Mouse (Mus musculus) MEL (cell line): ENCODE data around the gene Cd209a. TPM values are rescaled to one million over a fixed set of nuclear protein-coding genes. Genes with fewer than 3 reads are reported as not detected.
"Not testable (repeated sequence)": the region's sequence is repeated elsewhere in the genome, so short reads cannot be mapped to it uniquely, and the experiment has no call there.

ENCODE experiments used
- DNase-seq: peaks from one replicate; pipeline ENCODE4 v3.0.0; 2011; ENCODE audit warnings: low read depth, low spot score
- H3K27ac ChIP-seq: 2 replicates; pipeline ENCODE4 v1.5.1; 2012; ENCODE audit warnings: low read depth, mild to moderate bottlenecking, control low read depth, low read length, moderate library complexity; ENCODE audit not compliant: control insufficient read depth
- H3K27me3 ChIP-seq, 2 experiments: fragments of 150-350 bp in 1 of 2; sonication (generic) in 1 of 2; 2 replicates each; pipeline ENCODE4 v1.6.1; 2012; ENCODE audit warnings: low read length in 2 of 2, mild to moderate bottlenecking in 2 of 2, improper control_type of control experiment in 1 of 2, moderate library complexity in 1 of 2; ENCODE audit not compliant: insufficient read depth in 2 of 2, control insufficient read depth in 1 of 2
- H3K36me3 ChIP-seq, 2 experiments: 2 replicates each; pipeline ENCODE4 v1.6.1; 2012 to 2014; ENCODE audit warnings: low read length in 2 of 2, improper control_type of control experiment in 1 of 2, inconsistent platforms in 1 of 2, mild to moderate bottlenecking in 1 of 2; ENCODE audit not compliant: insufficient read depth in 2 of 2, control insufficient read depth in 1 of 2
- H3K4me1 ChIP-seq, 2 experiments: fragments of 150-350 bp in 1 of 2; sonication (generic) in 1 of 2; 2 replicates each; pipeline ENCODE4 v1.6.1; 2012; ENCODE audit warnings: low read length in 2 of 2, improper control_type of control experiment in 1 of 2, mild to moderate bottlenecking in 1 of 2; ENCODE audit not compliant: insufficient read depth in 2 of 2, control insufficient read depth in 1 of 2
- H3K4me3 ChIP-seq, 2 experiments: fragments of 150-350 bp in 1 of 2; sonication (generic) in 1 of 2; 2 replicates each; pipeline ENCODE4 v1.5.1; 2012; ENCODE audit warnings: low read depth in 2 of 2, low read length in 2 of 2, mild to moderate bottlenecking in 2 of 2, moderate library complexity in 2 of 2, control low read depth in 1 of 2, improper control_type of control experiment in 1 of 2; ENCODE audit not compliant: control insufficient read depth in 1 of 2, insufficient read depth in 1 of 2
- H3K79me2 ChIP-seq: 2 replicates; pipeline ENCODE4 v1.6.1; 2012; ENCODE audit warnings: mild to moderate bottlenecking, low read length, moderate library complexity; ENCODE audit not compliant: control insufficient read depth, poor library complexity, insufficient read depth
- H3K9ac ChIP-seq: 2 replicates; pipeline ENCODE4 v1.6.1; 2012; ENCODE audit warnings: low read depth, mild to moderate bottlenecking, control low read depth, low read length, moderate library complexity; ENCODE audit not compliant: control insufficient read depth, poor library complexity, severe bottlenecking
- H3K9me3 ChIP-seq: fragments of 150-350 bp; sonication (generic); replicated peaks from 2 replicates; pipeline ENCODE4 v1.6.1; 2012; ENCODE audit warnings: mild to moderate bottlenecking, low read length, improper control_type of control experiment, moderate library complexity; ENCODE audit not compliant: insufficient read depth
- CHD2 ChIP-seq: IDR thresholded peaks from 2 replicates; pipeline ENCODE4 v1.6.1; 2011; ENCODE audit warnings: low read length, improper control_type of control experiment
- CTCF ChIP-seq, 3 experiments: IDR thresholded peaks in 2 of 3; conservative IDR thresholded peaks in 1 of 3; 2 replicates each; pipeline ENCODE4 v1.5.1; 2011 to 2012; ENCODE audit warnings: low read length in 3 of 3, low read depth in 2 of 3, mild to moderate bottlenecking in 2 of 3, improper control_type of control experiment in 1 of 3, inconsistent platforms in 1 of 3, mixed read lengths in 1 of 3, moderate library complexity in 1 of 3; ENCODE audit not compliant: control insufficient read depth in 1 of 3, insufficient read depth in 1 of 3, poor library complexity in 1 of 3, severe bottlenecking in 1 of 3
- GABPA ChIP-seq: IDR thresholded peaks from 2 replicates; pipeline ENCODE4 v1.6.1; 2012; ENCODE audit warnings: low read depth, mild to moderate bottlenecking, inconsistent platforms, low read length, improper control_type of control experiment, moderate library complexity
- JUND ChIP-seq: IDR thresholded peaks from 2 replicates; pipeline ENCODE4 v1.6.1; 2011; ENCODE audit warnings: low read depth, mild to moderate bottlenecking, improper control_type of control experiment, low read length
- KAT2A ChIP-seq: conservative IDR thresholded peaks from 2 replicates; pipeline ENCODE4 v1.6.1; 2012; ENCODE audit warnings: low read depth, low read length, improper control_type of control experiment, inconsistent platforms
- MAX ChIP-seq: IDR thresholded peaks from 2 replicates; pipeline ENCODE4 v1.6.1; 2011; ENCODE audit warnings: low read length, improper control_type of control experiment
- NELFE ChIP-seq: IDR thresholded peaks from 2 replicates; pipeline ENCODE4 v1.6.1; 2011; ENCODE audit warnings: low read depth, low read length, improper control_type of control experiment
- NRF1 ChIP-seq: IDR thresholded peaks from 2 replicates; pipeline ENCODE4 v1.6.1; 2014; ENCODE audit warnings: low read depth, mild to moderate bottlenecking, inconsistent platforms, low read length, improper control_type of control experiment, moderate library complexity; ENCODE audit not compliant: poor library complexity, insufficient read depth, severe bottlenecking
- POLR2A ChIP-seq, 2 experiments: IDR thresholded peaks; 2 replicates each; pipeline ENCODE4 v1.6.1; 2011 to 2012; ENCODE audit warnings: low read length in 2 of 2, mild to moderate bottlenecking in 2 of 2, control low read depth in 1 of 2, improper control_type of control experiment in 1 of 2, low read depth in 1 of 2, moderate library complexity in 1 of 2; ENCODE audit not compliant: control insufficient read depth in 1 of 2, insufficient read depth in 1 of 2, poor library complexity in 1 of 2
- POLR2AphosphoS5 ChIP-seq: IDR thresholded peaks from 2 replicates; pipeline ENCODE4 v1.6.1; 2012; ENCODE audit warnings: low read depth, borderline replicate concordance, mild to moderate bottlenecking, inconsistent platforms, low read length, moderate library complexity, mixed read lengths
- RAD21 ChIP-seq: IDR thresholded peaks from 2 replicates; pipeline ENCODE4 v1.6.1; 2011; ENCODE audit warnings: mild to moderate bottlenecking, low read depth, low read length, improper control_type of control experiment
- SMC3 ChIP-seq: IDR thresholded peaks from 2 replicates; pipeline ENCODE4 v1.6.1; 2011; ENCODE audit warnings: low read depth, low read length, improper control_type of control experiment
- TAL1 ChIP-seq: IDR thresholded peaks from 2 replicates; pipeline ENCODE4 v1.6.1; 2012; ENCODE audit warnings: mild to moderate bottlenecking, inconsistent platforms, low read length, moderate library complexity, mixed read lengths
- USF2 ChIP-seq, 2 experiments: IDR thresholded peaks; 2 replicates each; pipeline ENCODE4 v1.6.1; 2011 to 2012; ENCODE audit warnings: improper control_type of control experiment in 2 of 2, low read length in 2 of 2, borderline replicate concordance in 1 of 2, inconsistent platforms in 1 of 2, low read depth in 1 of 2, mild to moderate bottlenecking in 1 of 2; ENCODE audit not compliant: insufficient read depth in 1 of 2
- ZKSCAN1 ChIP-seq: IDR thresholded peaks from 2 replicates; pipeline ENCODE4 v1.6.1; 2012; ENCODE audit warnings: low read depth, mild to moderate bottlenecking, inconsistent platforms, low read length, improper control_type of control experiment, moderate library complexity
- ZMIZ1 ChIP-seq: IDR thresholded peaks from 2 replicates; pipeline ENCODE4 v1.6.1; 2012; ENCODE audit warnings: low read depth, mild to moderate bottlenecking, inconsistent platforms, low read length, improper control_type of control experiment, moderate library complexity
- ZNF384 ChIP-seq: IDR thresholded peaks from 2 replicates; pipeline ENCODE4 v1.6.1; 2012; ENCODE audit warnings: low read depth, mild to moderate bottlenecking, inconsistent platforms, low read length, improper control_type of control experiment
- polyA plus RNA-seq, 2 experiments: library from polyadenylated mRNA; stranded (reverse) in 1 of 2; unstranded in 1 of 2; fragments of >175 nt in 1 of 2; fragments of >200 nt in 1 of 2; gene quantifications; 2 replicates each; pipeline versions ENCODE4 v1.2.1 to v1.2.4; 2012; ENCODE audit warnings: low replicate concordance in 2 of 2, low read depth in 1 of 2; ENCODE audit not compliant: insufficient read length in 2 of 2, insufficient read depth in 1 of 2, missing spikeins in 1 of 2
- total RNA-seq: library from RNA; depleted of rRNA; stranded (reverse); fragments of 300-350 nt; gene quantifications from 2 replicates; pipeline ENCODE4 v1.2.3, GENCODE M21; 2012; rRNA removed

Gene Cd209a
- not detected in 2 replicates for total RNA-seq
- not detected for polyA plus RNA-seq

GRCm38 (mm10) chr8:3748761-3749160 lies at the start of gene Cd209a:
Cd209a (minus strand) TSS chr8:3748984.
- no peak within 1 kb of the TSS for H3K4me3 ChIP-seq
- H3K27me3 ChIP-seq = no peaks in the 10 kb centered on the region
- H3K27ac ChIP-seq = no peak within 1 kb of the TSS
- no peaks in the 10 kb centered on the region for H3K79me2 ChIP-seq
- TF ChIP-seq TAL1 = no peak
- TF ChIP-seq JUND = no peak
- no peak for TF ChIP-seq POLR2AphosphoS5
- no peak for TF ChIP-seq CHD2
- TF ChIP-seq POLR2A (IDR thresholded peaks at IDR 0.05; ENCODE audit: control insufficient read depth in 1 of 2, insufficient read depth in 1 of 2, low read depth in 1 of 2, low read length in 2 of 2, poor library complexity in 1 of 2) = no peak
- no peak for TF ChIP-seq GABPA
- no peak for TF ChIP-seq CTCF (IDR thresholded peaks at IDR 0.05 in 2 of 3, conservative IDR thresholded peaks at IDR 0.05 in 1 of 3; ENCODE audit: control insufficient read depth in 1 of 3, insufficient read depth in 1 of 3, low read depth in 2 of 3, low read length in 3 of 3, poor library complexity in 1 of 3, severe bottlenecking in 1 of 3)
- TF ChIP-seq ZMIZ1 = no peak
- no peak for TF ChIP-seq NRF1
- TF ChIP-seq SMC3 = no peak
- TF ChIP-seq USF2 (IDR thresholded peaks at IDR 0.05; ENCODE audit: borderline replicate concordance in 1 of 2, insufficient read depth in 1 of 2, low read depth in 1 of 2, low read length in 2 of 2) = no peak
- no peak for TF ChIP-seq NELFE
- no peaks in the 10 kb centered on the region for H3K36me3 ChIP-seq
- DNase-seq = no peak
- no peaks in the 10 kb centered on the region for H3K9me3 ChIP-seq
- H3K4me1 ChIP-seq = no peaks in the 10 kb centered on the region
- no peak within 1 kb of the TSS for H3K9ac ChIP-seq

GRCm38 (mm10) chr8:3768641-3769040 lies 19.9 kb upstream of the Cd209a start:
- not testable (repeated sequence) for H3K9ac ChIP-seq, DNase-seq, H3K27me3 ChIP-seq, H3K79me2 ChIP-seq, H3K36me3 ChIP-seq, H3K4me1 ChIP-seq, H3K9me3 ChIP-seq, H3K27ac ChIP-seq, H3K4me3 ChIP-seq

- Histone ChIP-seq H3K36me3 (no peaks in the 10 kb centered on the region), H3K9me3 (no peaks in the 10 kb centered on the region), H3K27me3 (no peaks in the 10 kb centered on the region), H3K9ac (no peak overlapping the region), H3K27ac (no peak overlapping the region), H3K79me2 (no peaks in the 10 kb centered on the region), H3K4me1 (no peaks in the 10 kb centered on the region), H3K4me3 (no peak overlapping the region)
- DNase-seq = peak; percentile 96
- TF ChIP-seq ZNF384 (no peak), ZKSCAN1 (no peak), MAX (no peak), NELFE (no peak), RAD21 (no peak), KAT2A (no peak)
Observed at GRCm38 (mm10) chr8:3754261-3754850, 5.6 kb upstream of the Cd209a start.
